In genomic region chr11:119267768-119268556, GRCm38 (mm10) we compare ENCODE assay signal across 8 mouse cellular contexts. TPM values are rescaled to one million over a fixed set of nuclear protein-coding genes. Genes with fewer than 3 reads are reported as not detected.
DNase-seq lines count a peak whose midpoint lies in the region; ATAC-seq lines count a peak whose summit lies in the region.

Gene Gaa, plus strand, starts transcription at chr11:119267887.

- DNase-seq in T-cell, adult 2 months (ENCODE audit: low spot score): peak; percentile 96
- DNase-seq in cerebellum, postnatal 36 days: peak; percentile 98
- DNase-seq in frontal cortex, postnatal 36 days (ENCODE audit: low spot score in 2 of 2): peak; percentile 93 to 97
- DNase-seq in left cerebral cortex, adult 11 months (ENCODE audit: low spot score): peak; percentile 97
- peak; percentile 93 to 96 for DNase-seq in lung, postnatal 4 days
- DNase-seq in retina, postnatal 7 days (ENCODE audit: low read depth, low spot score): peak; percentile 94
- DNase-seq in urinary bladder, adult 2 months (ENCODE audit: low spot score): peak; percentile 96

- H3K27ac ChIP-seq in hindbrain, embryonic 15.5 days (replicated peaks): peak within 1 kb of the TSS; percentile 76

- H3K4me3 ChIP-seq in hindbrain, embryonic 15.5 days: peak within 1 kb of the TSS; percentile 57

- 5% methylated on average over 52 of the region's 52 CpGs for WGBS in hindbrain, embryonic 15.5 days

- H3K36me3 ChIP-seq in hindbrain, embryonic 15.5 days: peaks cover 19% of the 10 kb centered on the region; the same call in 1 of the 2 replicates

- H3K4me2 ChIP-seq in hindbrain, embryonic 15.5 days: peak within 1 kb of the TSS; percentile 78

- H3K4me1 ChIP-seq in hindbrain, embryonic 15.5 days (replicated peaks): peaks cover 34% of the 10 kb centered on the region

- peak; percentile 83 for ATAC-seq in hindbrain, embryonic 15.5 days (ENCODE audit: low FRiP score, low read depth)

- H3K27me3 ChIP-seq in hindbrain, embryonic 15.5 days: no peaks in the 10 kb centered on the region

- H3K9ac ChIP-seq in hindbrain, embryonic 15.5 days: peak within 1 kb of the TSS; percentile 72

- H3K9me3 ChIP-seq in hindbrain, embryonic 15.5 days: no peaks in the 10 kb centered on the region

RNA-seq across cellular contexts. Expression of gene Gaa, which starts in this region (rescaled TPM):
- 95.1 and 105 TPM in 2 replicates for polyA plus RNA-seq in hindbrain, embryonic 15.5 days (2015; fragmentation: Nextera tagmentation; extraction: Ambion mirVana)
- 95.0 and 113 TPM in 2 replicates for polyA plus RNA-seq in urinary bladder, adult 2 months (2012; rRNA removed)

Comparison
In these comparisons a context has a peak if more than half of its experiments do, and no peak if none do; other contexts are left out.
1. Peak in every context shown above with its lines: DNase-seq, ATAC-seq, H3K4me3 ChIP-seq and H3K27ac ChIP-seq.